Mouse (Mus musculus) MEL (cell line): ENCODE results near the gene Sec22b. TPM values are rescaled to one million over a fixed set of nuclear protein-coding genes. Genes with fewer than 3 reads are reported as not detected.
A peak's percentile ranks its signal among the peaks of the same experiment; 100 is the strongest.

Experiments used
- DNase-seq: peaks from one replicate; pipeline ENCODE4 v3.0.0; 2011; ENCODE audit warnings: low read depth, low spot score
- H3K27ac ChIP-seq: 2 replicates; pipeline ENCODE4 v1.5.1; 2012; ENCODE audit warnings: low read depth, mild to moderate bottlenecking, control low read depth, low read length, moderate library complexity; ENCODE audit not compliant: control insufficient read depth
- H3K27me3 ChIP-seq, 2 experiments: fragments of 150-350 bp in 1 of 2; sonication (generic) in 1 of 2; 2 replicates each; pipeline ENCODE4 v1.6.1; 2012; ENCODE audit warnings: low read length in 2 of 2, mild to moderate bottlenecking in 2 of 2, improper control_type of control experiment in 1 of 2, moderate library complexity in 1 of 2; ENCODE audit not compliant: insufficient read depth in 2 of 2, control insufficient read depth in 1 of 2
- H3K36me3 ChIP-seq, 2 experiments: 2 replicates each; pipeline ENCODE4 v1.6.1; 2012 to 2014; ENCODE audit warnings: low read length in 2 of 2, improper control_type of control experiment in 1 of 2, inconsistent platforms in 1 of 2, mild to moderate bottlenecking in 1 of 2; ENCODE audit not compliant: insufficient read depth in 2 of 2, control insufficient read depth in 1 of 2
- H3K4me1 ChIP-seq, 2 experiments: fragments of 150-350 bp in 1 of 2; sonication (generic) in 1 of 2; 2 replicates each; pipeline ENCODE4 v1.6.1; 2012; ENCODE audit warnings: low read length in 2 of 2, improper control_type of control experiment in 1 of 2, mild to moderate bottlenecking in 1 of 2; ENCODE audit not compliant: insufficient read depth in 2 of 2, control insufficient read depth in 1 of 2
- H3K4me3 ChIP-seq, 2 experiments: fragments of 150-350 bp in 1 of 2; sonication (generic) in 1 of 2; 2 replicates each; pipeline ENCODE4 v1.5.1; 2012; ENCODE audit warnings: low read depth in 2 of 2, low read length in 2 of 2, mild to moderate bottlenecking in 2 of 2, moderate library complexity in 2 of 2, control low read depth in 1 of 2, improper control_type of control experiment in 1 of 2; ENCODE audit not compliant: control insufficient read depth in 1 of 2, insufficient read depth in 1 of 2
- H3K79me2 ChIP-seq: 2 replicates; pipeline ENCODE4 v1.6.1; 2012; ENCODE audit warnings: mild to moderate bottlenecking, low read length, moderate library complexity; ENCODE audit not compliant: control insufficient read depth, poor library complexity, insufficient read depth
- H3K9ac ChIP-seq: 2 replicates; pipeline ENCODE4 v1.6.1; 2012; ENCODE audit warnings: low read depth, mild to moderate bottlenecking, control low read depth, low read length, moderate library complexity; ENCODE audit not compliant: control insufficient read depth, poor library complexity, severe bottlenecking
- H3K9me3 ChIP-seq: fragments of 150-350 bp; sonication (generic); replicated peaks from 2 replicates; pipeline ENCODE4 v1.6.1; 2012; ENCODE audit warnings: mild to moderate bottlenecking, low read length, improper control_type of control experiment, moderate library complexity; ENCODE audit not compliant: insufficient read depth
- E2F4 ChIP-seq: IDR thresholded peaks from 2 replicates; pipeline ENCODE4 v1.6.1; 2011; ENCODE audit warnings: low read depth, low read length, improper control_type of control experiment, borderline replicate concordance
- EP300 ChIP-seq, 2 experiments: IDR thresholded peaks; 2 replicates each; pipeline ENCODE4 v1.6.1; 2011; ENCODE audit warnings: improper control_type of control experiment in 2 of 2, low read length in 2 of 2, low read depth in 1 of 2, mild to moderate bottlenecking in 1 of 2
- ETS1 ChIP-seq: IDR thresholded peaks from 2 replicates; pipeline ENCODE4 v1.6.1; 2012; ENCODE audit warnings: low read depth, mild to moderate bottlenecking, inconsistent platforms, low read length, improper control_type of control experiment, moderate library complexity
- GATA1 ChIP-seq: IDR thresholded peaks from 2 replicates; pipeline ENCODE4 v1.6.1; 2011; ENCODE audit warnings: low read depth, low read length, improper control_type of control experiment
- MEF2A ChIP-seq: IDR thresholded peaks from 2 replicates; pipeline ENCODE4 v1.6.1; 2014; ENCODE audit warnings: low read depth, mild to moderate bottlenecking, inconsistent platforms, low read length, improper control_type of control experiment; ENCODE audit not compliant: poor library complexity, insufficient replicate concordance, severe bottlenecking; ENCODE audit errors: extremely low read depth
- TAL1 ChIP-seq: IDR thresholded peaks from 2 replicates; pipeline ENCODE4 v1.6.1; 2012; ENCODE audit warnings: mild to moderate bottlenecking, inconsistent platforms, low read length, moderate library complexity, mixed read lengths
- TBP ChIP-seq: IDR thresholded peaks from 2 replicates; pipeline ENCODE4 v1.8.0; 2011; ENCODE audit warnings: low read depth, low read length, improper control_type of control experiment
- UBTF ChIP-seq: IDR thresholded peaks from 2 replicates; pipeline ENCODE4 v1.6.1; 2012; ENCODE audit warnings: low read depth, mild to moderate bottlenecking, inconsistent platforms, low read length, improper control_type of control experiment, moderate library complexity, borderline replicate concordance; ENCODE audit not compliant: insufficient read depth
- ZKSCAN1 ChIP-seq: IDR thresholded peaks from 2 replicates; pipeline ENCODE4 v1.6.1; 2012; ENCODE audit warnings: low read depth, mild to moderate bottlenecking, inconsistent platforms, low read length, improper control_type of control experiment, moderate library complexity
- polyA plus RNA-seq, 2 experiments: library from polyadenylated mRNA; stranded (reverse) in 1 of 2; unstranded in 1 of 2; fragments of >175 nt in 1 of 2; fragments of >200 nt in 1 of 2; gene quantifications; 2 replicates each; pipeline versions ENCODE4 v1.2.1 to v1.2.4; 2012; ENCODE audit warnings: low replicate concordance in 2 of 2, low read depth in 1 of 2; ENCODE audit not compliant: insufficient read length in 2 of 2, insufficient read depth in 1 of 2, missing spikeins in 1 of 2
- total RNA-seq: library from RNA; depleted of rRNA; stranded (reverse); fragments of 300-350 nt; gene quantifications from 2 replicates; pipeline ENCODE4 v1.2.3, GENCODE M21; 2012

Gene Sec22b
- total and polyA plus RNA-seq, 3 experiments: 36.8 to 43.3 TPM; not detected in 1

GRCm38 (mm10) chr3:97868733-97869132 lies 32.3 kb upstream of the Sec22b start:
- no peaks in the 10 kb centered on the region; the same call in 1 of the 2 replicates for H3K79me2 ChIP-seq

GRCm38 (mm10) chr3:97869730-97870129 lies 31.3 kb upstream of the Sec22b start:
- no peak overlapping the region for H3K9ac ChIP-seq
- H3K36me3 ChIP-seq: no peaks in the 10 kb centered on the region
- 0 out of 4 replicates have a peak, but pooled peaks cover 0 to 4% of the 10 kb centered on the region in 2 experiments for H3K4me1 ChIP-seq
- no peak overlapping the region for H3K4me3 ChIP-seq
- H3K9me3 ChIP-seq: no peaks in the 10 kb centered on the region
- no peaks in the 10 kb centered on the region; the same call in 1 of the 2 replicates for H3K79me2 ChIP-seq
- TF ChIP-seq ZKSCAN1 (no peak), TBP (no peak), EP300 (IDR thresholded peaks at IDR 0.05; ENCODE audit: low read depth in 1 of 2, low read length in 2 of 2) (no peak), E2F4 (no peak), ETS1 (no peak), UBTF (no peak)
- H3K27me3 ChIP-seq: peaks cover 7 to 13% of the 10 kb centered on the region in 2 experiments
- no peak for DNase-seq
- H3K27ac ChIP-seq: no peak overlapping the region

More at GRCm38 (mm10) chr3:97868733-97869132, 32.3 kb upstream of the Sec22b start:
- Histone ChIP-seq H3K9me3 (no peaks in the 10 kb centered on the region), H3K36me3 (no peaks in the 10 kb centered on the region), H3K4me1 (0 out of 4 replicates have a peak, but pooled peaks cover 0 to 4% of the 10 kb centered on the region in 2 experiments), H3K9ac (no peak overlapping the region), H3K4me3 (no peak overlapping the region), H3K27ac (no peak overlapping the region), H3K27me3 (peaks cover 7 to 10% of the 10 kb centered on the region in 2 experiments)
- no peak for TF ChIP-seq GATA1
- peak; percentile 80 for TF ChIP-seq TBP
- TF ChIP-seq MEF2A: no peak
- DNase-seq: peak; percentile 24

- no peak for TF ChIP-seq TAL1
- TF ChIP-seq, all 39 proteins: peak for 0
- H3K4me3 ChIP-seq: no peak overlapping the region
- H3K27ac ChIP-seq: no peak overlapping the region
- no peak overlapping the region for H3K9ac ChIP-seq
- no peaks in the 10 kb centered on the region for H3K9me3 ChIP-seq
- peaks cover 7 to 8% of the 10 kb centered on the region in 2 experiments for H3K27me3 ChIP-seq
- no peak for DNase-seq
- no peaks in the 10 kb centered on the region; a peak in 1 of 4 replicates for H3K36me3 ChIP-seq
- H3K79me2 ChIP-seq: no peaks in the 10 kb centered on the region
- no peaks in the 10 kb centered on the region; a peak in 1 of 4 replicates for H3K4me1 ChIP-seq
Observed at GRCm38 (mm10) chr3:97874777-97875176, 26.2 kb upstream of the Sec22b start.
